Mouse (Mus musculus): ENCODE measurements around the gene Mrpl40.

GRCm38 (mm10) chr16:18905648-18906047, 29.0 kb upstream of the Mrpl40 start:
- TF ChIP-seq GATA1 (IDR thresholded peaks at IDR 0.05; ENCODE audit: borderline replicate concordance, low read length) (no peak), FLI1 (IDR thresholded peaks at IDR 0.05; ENCODE audit: low read length) (no peak)

Measured in megakaryocyte, embryonic 14.5 days (primary cell).